Mouse (Mus musculus) small intestine, adult 2 months (tissue): ENCODE measurements around the gene Lmod1. TPM values are rescaled to one million over a fixed set of nuclear protein-coding genes. Genes with fewer than 3 reads are reported as not detected.
A peak's percentile ranks its signal among the peaks of the same experiment; 100 is the strongest.

Experiments used
- H3K27ac ChIP-seq: fragments of 200-500 bp; 2 replicates; pipeline ENCODE4 v1.5.1; 2012; ENCODE audit warnings: low read depth, low read length, control low read depth, inconsistent platforms; ENCODE audit not compliant: insufficient read depth
- H3K27me3 ChIP-seq: fragments of 200-500 bp; 2 replicates; pipeline ENCODE4 v1.6.1; 2012; ENCODE audit warnings: mild to moderate bottlenecking, moderate library complexity, low read length, inconsistent platforms; ENCODE audit not compliant: control insufficient read depth, insufficient read depth
- H3K36me3 ChIP-seq: fragments of 200-500 bp; 2 replicates; pipeline ENCODE4 v1.6.1; 2012; ENCODE audit warnings: mild to moderate bottlenecking, low read length, control low read depth, inconsistent platforms; ENCODE audit not compliant: control insufficient read depth, insufficient read depth
- H3K4me1 ChIP-seq: fragments of 200-500 bp; 2 replicates; pipeline ENCODE4 v1.6.1; 2012; ENCODE audit warnings: low read length, inconsistent platforms, mixed read lengths; ENCODE audit not compliant: control insufficient read depth, insufficient read depth, insufficient read length
- H3K4me3 ChIP-seq: fragments of 200-500 bp; 2 replicates; pipeline ENCODE4 v1.5.1; 2012; ENCODE audit warnings: low read depth, mild to moderate bottlenecking, control low read depth, inconsistent platforms, low read length, moderate library complexity
- CTCF ChIP-seq: fragments of 200-500 bp; IDR thresholded peaks from 2 replicates; pipeline ENCODE4 v1.5.1; 2012; ENCODE audit warnings: low read depth, mild to moderate bottlenecking, control low read depth, inconsistent platforms, low read length, moderate library complexity, mixed read lengths; ENCODE audit not compliant: insufficient replicate concordance, insufficient read length; ENCODE audit errors: extremely low read depth
- POLR2A ChIP-seq: fragments of 200-500 bp; IDR thresholded peaks from 2 replicates; pipeline ENCODE4 v1.6.1; 2012; ENCODE audit warnings: low read depth, mild to moderate bottlenecking, control low read depth, inconsistent platforms, low read length, moderate library complexity
- WGBS: fragments of 180-500 bp; shearing (Covaris S2); methylation state at CpG from one replicate; pipeline ENCODE4 v1.1.7; 2018; 5-methylcytosine and 5-hydroxymethylcytosine counted together
- polyA plus RNA-seq: library from polyadenylated mRNA; depleted of rRNA; stranded (reverse); fragments of >200 nt; gene quantifications from 2 replicates; pipeline ENCODE4 v1.2.3, GENCODE M21; 2012

Gene Lmod1
- polyA plus RNA-seq, 1 experiment: 13.3 TPM

- 82% methylated on average over 5 of the region's 5 CpGs for WGBS
- Histone ChIP-seq H3K4me3 (no peak overlapping the region), H3K27me3 (no peaks in the 10 kb centered on the region), H3K4me1 (peaks cover 10% of the 10 kb centered on the region), H3K36me3 (no peaks in the 10 kb centered on the region), H3K27ac (no peak overlapping the region)
- TF ChIP-seq POLR2A (no peak), CTCF (no peak)
These were observed 44.8 kb downstream of the Lmod1 start for GRCm38 (mm10) chr1:135369415-135369814.

DNA sequence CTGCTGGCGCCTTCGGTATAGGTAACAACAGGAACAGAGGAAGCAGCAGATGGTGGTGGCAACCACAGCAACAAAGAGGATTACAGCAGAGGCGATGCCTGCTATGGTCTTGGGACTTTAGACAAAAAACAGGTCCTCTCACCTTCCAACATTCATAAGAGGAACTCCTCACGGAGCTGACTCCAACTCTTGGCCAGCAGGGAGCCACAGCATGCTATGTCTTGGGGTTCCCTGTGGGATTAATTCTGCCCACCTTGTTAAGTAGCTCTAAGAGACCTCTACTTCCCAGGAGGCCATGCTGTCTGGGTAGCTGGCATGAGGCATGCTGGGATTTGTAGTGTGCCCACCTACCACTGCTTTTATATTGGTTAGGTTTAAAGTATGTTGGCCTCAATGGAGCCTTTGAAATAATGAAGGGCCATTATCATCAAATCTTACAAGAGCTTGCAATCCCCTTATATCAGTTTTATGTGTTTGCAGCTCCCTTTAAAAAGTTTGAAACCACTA lies 48.6 kb downstream of the Lmod1 start:
- no peak overlapping the region for H3K4me3 ChIP-seq
- TF ChIP-seq CTCF: no peak
- TF ChIP-seq POLR2A: no peak
- 84% methylated on average over 4 of the region's 4 CpGs for WGBS
- H3K4me1 ChIP-seq: peaks cover 13% of the 10 kb centered on the region
- H3K36me3 ChIP-seq: no peaks in the 10 kb centered on the region
- peaks cover 8% of the 10 kb centered on the region for H3K27me3 ChIP-seq
- no peak overlapping the region for H3K27ac ChIP-seq

- Histone ChIP-seq H3K27me3 (peaks cover 8% of the 10 kb centered on the region), H3K4me1 (peaks cover 7% of the 10 kb centered on the region; the same call in 1 of the 2 replicates), H3K27ac (no peak overlapping the region), H3K36me3 (no peaks in the 10 kb centered on the region), H3K4me3 (peak overlapping the region; percentile 61)
- 15% methylated on average over 18 of the region's 19 CpGs for WGBS
- TF ChIP-seq CTCF (no peak), POLR2A (no peak)
These were observed 49.7 kb downstream of the Lmod1 start for GRCm38 (mm10) chr1:135374175-135374867.

DNA sequence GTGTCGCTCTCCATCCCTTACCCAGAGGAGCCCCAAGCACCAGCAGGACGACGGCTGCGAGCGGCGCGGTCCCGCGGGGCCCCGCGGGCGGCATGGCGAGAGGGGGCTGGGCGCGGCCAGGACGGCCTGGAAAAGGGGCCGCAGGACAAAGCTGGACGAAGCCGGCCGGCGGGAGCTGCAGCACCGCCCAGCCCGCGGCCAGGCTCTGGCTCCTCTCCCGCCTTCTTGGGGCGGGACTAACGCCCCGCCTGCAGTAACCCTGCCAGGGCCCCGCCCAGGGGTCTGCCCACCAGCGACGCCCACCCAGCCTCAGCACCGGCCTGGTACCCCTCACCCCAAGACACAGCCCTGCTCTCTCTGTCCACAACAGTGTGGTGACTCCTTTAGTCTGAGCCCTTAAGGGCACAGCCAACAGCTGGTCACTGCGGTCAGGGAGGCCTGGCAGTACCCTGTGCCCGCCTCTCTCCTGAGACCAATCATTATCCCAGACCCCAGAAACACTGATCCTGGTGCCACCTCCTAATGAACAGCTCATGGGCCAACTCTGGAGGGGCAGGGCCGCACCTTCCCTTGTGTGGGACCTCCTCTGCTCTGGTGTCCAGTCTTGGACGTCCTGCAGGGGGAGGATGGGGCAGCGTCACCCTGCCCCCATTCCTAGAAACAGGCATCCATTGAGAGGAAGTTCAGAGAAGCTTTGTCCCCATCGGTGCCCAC lies 50.4 kb downstream of the Lmod1 start, which contains the start of gene Shisa4:
TSS of gene Shisa4 (minus strand) at position 370 of the 714 bp plus-strand sequence.
- H3K36me3 ChIP-seq: no peaks in the 10 kb centered on the region
- no peak within 1 kb of the TSS for H3K27ac ChIP-seq
- peaks cover 8% of the 10 kb centered on the region for H3K27me3 ChIP-seq
- peak within 1 kb of the TSS; percentile 61 for H3K4me3 ChIP-seq
- peaks cover 7% of the 10 kb centered on the region; the same call in 1 of the 2 replicates for H3K4me1 ChIP-seq
- no peak for TF ChIP-seq POLR2A
- TF ChIP-seq CTCF: no peak
- 5% methylated on average over 38 of the region's 38 CpGs for WGBS

DNA sequence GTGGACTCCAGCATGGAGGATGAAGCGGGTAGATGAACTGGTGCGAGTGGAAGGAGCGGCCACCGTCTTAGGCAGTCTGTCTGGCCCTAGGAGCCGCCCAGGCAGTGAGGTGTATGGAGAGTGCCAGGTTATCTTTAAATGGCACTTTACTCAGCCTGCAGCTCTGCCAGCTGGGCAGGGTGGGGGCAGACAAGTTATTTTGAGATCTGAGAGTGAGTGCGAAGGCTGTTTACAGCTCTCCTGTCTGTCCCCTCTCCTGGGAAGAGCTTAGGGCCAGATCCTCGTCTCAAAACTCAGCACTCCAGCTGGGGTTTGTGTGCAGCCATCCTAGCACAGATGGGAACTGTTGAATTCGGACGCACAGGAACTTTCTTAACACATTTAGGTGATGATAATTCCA lies 54.0 kb downstream of the Lmod1 start:
- Histone ChIP-seq H3K27me3 (peaks cover 8% of the 10 kb centered on the region), H3K4me3 (no peak overlapping the region), H3K27ac (no peak overlapping the region), H3K4me1 (peaks cover 7% of the 10 kb centered on the region; the same call in 1 of the 2 replicates), H3K36me3 (peaks cover 3% of the 10 kb centered on the region)
- 40% methylated on average over 9 of the region's 9 CpGs for WGBS
- TF ChIP-seq POLR2A: no peak
- no peak for TF ChIP-seq CTCF

- Histone ChIP-seq H3K4me1 (peaks cover 7% of the 10 kb centered on the region; the same call in 1 of the 2 replicates), H3K27me3 (peaks cover 8% of the 10 kb centered on the region), H3K27ac (no peak overlapping the region), H3K36me3 (peaks cover 5% of the 10 kb centered on the region), H3K4me3 (no peak overlapping the region)
- TF ChIP-seq CTCF (no peak), POLR2A (no peak)
- 66% methylated on average over 2 of the region's 2 CpGs for WGBS
These were observed 54.4 kb downstream of the Lmod1 start for GRCm38 (mm10) chr1:135379048-135379447.
